7 mouse cellular contexts compared by ENCODE assay signal in genomic region chr10:95414316-95415158, GRCm38 (mm10). TPM values are rescaled to one million over a fixed set of nuclear protein-coding genes. Genes with fewer than 3 reads are reported as not detected.
DNase-seq lines count a peak whose midpoint lies in the region; ATAC-seq lines count a peak whose summit lies in the region.

No protein-coding gene starts in this region.

- peak overlapping the region; percentile 92 for H3K27ac ChIP-seq in forebrain, embryonic 10.5 days

- DNase-seq in ES-CJ7 (ENCODE audit: low read depth, low spot score) = peak; percentile 36
- peak; percentile 71 for DNase-seq in forebrain, embryonic 10.5 days (ENCODE audit: extremely low spot score, low spot score)
- peak; percentile 67 to 70 for DNase-seq in heart, postnatal 14 days
- peak; percentile 49 to 73 for DNase-seq in kidney, postnatal 36 days
- DNase-seq in lung, postnatal 10 days = peak; percentile 60
- DNase-seq in right cerebral cortex, postnatal 36 days (ENCODE audit: low spot score in 2 of 2) = peak; percentile 45 to 52

- H3K4me3 ChIP-seq in forebrain, embryonic 10.5 days = peak overlapping the region; percentile 84

- no peaks in the 10 kb centered on the region for H3K9me3 ChIP-seq in forebrain, embryonic 10.5 days

- peak; percentile 12 for ATAC-seq in activated CD4-positive, CD25-positive, alpha-beta regulatory T cell, adult 4 months

- H3K36me3 ChIP-seq in forebrain, embryonic 10.5 days (replicated peaks) = peaks cover 13% of the 10 kb centered on the region

- peaks cover 49% of the 10 kb centered on the region for H3K27me3 ChIP-seq in forebrain, embryonic 10.5 days (ENCODE audit: poor library complexity, severe bottlenecking)

- peaks cover 44% of the 10 kb centered on the region for H3K4me1 ChIP-seq in forebrain, embryonic 10.5 days

- WGBS in forebrain, embryonic 10.5 days = under 1% methylated on average over 65 of the region's 65 CpGs

- intact Hi-C loops in heart, postnatal 14 days (cut with DNase I) = loop anchor here (1.0 to 5.0 kb wide), 2 partner anchors 15 to 327 kb away; no protein-coding TSS in a partner anchor

RNA-seq across cellular contexts. Expression of gene Socs2, which starts 2.4 kb away (rescaled TPM):
- polyA plus RNA-seq in activated CD4-positive, CD25-positive, alpha-beta regulatory T cell, adult 4 months (2017; shearing (Covaris generic)) = 10 to 100 TPM; 76.0 to 81.6 TPM
- polyA plus RNA-seq in forebrain, embryonic 10.5 days (2016; fragmentation: Nextera tagmentation; extraction: Ambion mirVana) = 35.9 and 41.4 TPM in 2 replicates
- total RNA-seq in heart, postnatal 14 days (2021) = 10 to 100 TPM; 79.1 to 80.9 TPM

Comparison
In these comparisons a context has a peak if more than half of its experiments do, and no peak if none do; other contexts are left out.
1. Peak in every context shown above with its lines: DNase-seq, ATAC-seq, H3K4me3 ChIP-seq and H3K27ac ChIP-seq.